38 mouse cellular contexts compared by ENCODE assay signal in the genomic region with DNA sequence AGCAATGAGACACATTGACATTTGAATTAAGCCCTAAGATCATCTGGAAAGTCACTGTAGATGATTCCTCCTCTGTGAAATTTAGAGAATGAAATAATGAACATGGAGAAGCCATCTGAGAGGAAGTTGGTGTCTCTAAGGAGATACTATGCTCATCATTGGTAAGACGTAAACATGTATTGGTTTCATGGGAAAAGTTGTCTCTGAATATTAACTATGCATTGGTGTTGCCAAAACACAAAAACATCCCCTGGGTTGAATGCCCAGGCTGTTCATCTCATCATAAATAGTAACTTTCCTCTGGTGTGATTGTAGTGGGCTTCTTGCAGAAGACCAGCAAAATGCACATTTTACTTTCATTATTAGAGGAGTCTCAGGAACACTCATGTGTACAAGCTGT. TPM values are rescaled to one million over a fixed set of nuclear protein-coding genes. Genes with fewer than 3 reads are reported as not detected.
"Had no signal": no experiment of that assay in that cellular context is flagged by ENCODE, and none has a peak within 500 bp of the region (broad histone marks: within the 10 kb centered on the region; RNA-seq: fewer than 3 reads in every experiment).

Gene Olfr923 (plus strand): TSS at position 301 of the 400 bp plus-strand sequence.

- H3K9ac ChIP-seq: limb, embryonic 12.5 days; limb, embryonic 13.5 days; limb, embryonic 15.5 days; liver, embryonic 12.5 days; liver, embryonic 13.5 days; liver, embryonic 14.5 days; liver, embryonic 15.5 days; liver, postnatal 0 days; lung, embryonic 14.5 days; lung, embryonic 15.5 days; midbrain, embryonic 12.5 days; midbrain, embryonic 13.5 days; midbrain, embryonic 15.5 days; neural tube, embryonic 12.5 days had no signal

- H3K4me3 ChIP-seq: left cerebral cortex, adult 2 months; limb, embryonic 10.5 days; limb, embryonic 12.5 days; limb, embryonic 13.5 days; limb, embryonic 15.5 days; liver, embryonic 12.5 days; liver, embryonic 13.5 days; liver, embryonic 15.5 days; lung, embryonic 15.5 days; megakaryocyte, embryonic 14.5 days; midbrain, embryonic 12.5 days; midbrain, embryonic 13.5 days; midbrain, embryonic 15.5 days; myocyte; neural tube, embryonic 12.5 days had no signal

- H3K4me1 ChIP-seq: limb, embryonic 10.5 days; limb, embryonic 12.5 days; limb, embryonic 13.5 days; limb, embryonic 15.5 days; liver, embryonic 12.5 days; liver, embryonic 13.5 days; liver, embryonic 15.5 days; lung, embryonic 15.5 days; megakaryocyte, embryonic 14.5 days; midbrain, embryonic 12.5 days; midbrain, embryonic 13.5 days; midbrain, embryonic 15.5 days; neural tube, embryonic 12.5 days had no signal

- H3K4me2 ChIP-seq: limb, embryonic 12.5 days; limb, embryonic 13.5 days; limb, embryonic 15.5 days; liver, embryonic 11.5 days; liver, embryonic 12.5 days; liver, embryonic 13.5 days; liver, embryonic 15.5 days; lung, embryonic 14.5 days; lung, embryonic 15.5 days; midbrain, embryonic 12.5 days; midbrain, embryonic 13.5 days; midbrain, embryonic 15.5 days; neural tube, embryonic 12.5 days had no signal

- H3K9me3 ChIP-seq: limb, embryonic 10.5 days; limb, embryonic 12.5 days; limb, embryonic 13.5 days; limb, embryonic 15.5 days; liver, embryonic 12.5 days; liver, embryonic 13.5 days; liver, embryonic 15.5 days; lung, embryonic 15.5 days; megakaryocyte, embryonic 14.5 days; midbrain, embryonic 12.5 days; midbrain, embryonic 13.5 days; midbrain, embryonic 15.5 days; neural tube, embryonic 12.5 days had no signal

- H3K36me3 ChIP-seq: limb, embryonic 10.5 days; limb, embryonic 12.5 days; limb, embryonic 13.5 days; limb, embryonic 15.5 days; liver, embryonic 12.5 days; liver, embryonic 13.5 days; liver, embryonic 15.5 days; lung, embryonic 15.5 days; midbrain, embryonic 12.5 days; midbrain, embryonic 13.5 days; midbrain, embryonic 15.5 days; neural tube, embryonic 12.5 days had no signal

- DNase-seq: left cerebral cortex, postnatal 4 days; liver; liver, embryonic 13.5 days; liver, postnatal 0 days; lung, adult 18-20 months; lung, adult 2 months; lung, embryonic 14.5 days; lung, postnatal 10 days; lung, postnatal 14 days; lung, postnatal 36 days; lung, postnatal 4 days; midbrain, embryonic 14.5 days had no signal

- H3K27me3 ChIP-seq: limb, embryonic 12.5 days; limb, embryonic 13.5 days; limb, embryonic 15.5 days; liver, embryonic 12.5 days; liver, embryonic 13.5 days; liver, embryonic 15.5 days; lung, embryonic 15.5 days; megakaryocyte, embryonic 14.5 days; midbrain, embryonic 12.5 days; midbrain, embryonic 13.5 days; midbrain, embryonic 15.5 days; neural tube, embryonic 12.5 days had no signal

- H3K27ac ChIP-seq: left cerebral cortex, adult 2 months; limb, embryonic 10.5 days; limb, embryonic 12.5 days; limb, embryonic 13.5 days; limb, embryonic 15.5 days; liver, embryonic 12.5 days; liver, embryonic 13.5 days; liver, embryonic 14.5 days; liver, embryonic 15.5 days; lung, embryonic 15.5 days; macrophage; midbrain, embryonic 12.5 days; midbrain, embryonic 13.5 days; midbrain, embryonic 15.5 days; neural tube, embryonic 12.5 days had no signal

- ATAC-seq: liver, embryonic 12.5 days; liver, postnatal 0 days; lung, postnatal 0 days; midbrain, embryonic 13.5 days; midbrain, embryonic 15.5 days; midbrain, embryonic 16.5 days had no signal

RNA-seq across cellular contexts. Expression of gene Olfr923, which starts in this region (rescaled TPM):
- polyA plus RNA-seq: limb, embryonic 10.5 days; limb, embryonic 11.5 days; limb, embryonic 12.5 days; limb, embryonic 13.5 days; limb, embryonic 14.5 days; limb, embryonic 15.5 days; liver, adult 2 months; liver, embryonic 11.5 days; liver, embryonic 12.5 days; liver, embryonic 13.5 days; liver, embryonic 14.5 days; liver, embryonic 16.5 days; liver, postnatal 0 days; lung, adult 2 months; lung, embryonic 14.5 days; lung, embryonic 15.5 days; lung, embryonic 16.5 days; lung, postnatal 0 days; macrophage; midbrain, embryonic 12.5 days; midbrain, embryonic 13.5 days; midbrain, embryonic 14.5 days; midbrain, embryonic 15.5 days; midbrain, embryonic 16.5 days; midbrain, postnatal 0 days; myocyte; neural tube, embryonic 11.5 days; neural tube, embryonic 12.5 days had no signal
